Mouse (Mus musculus): Measurements from ENCODE around the gene Hspa12a. TPM values are rescaled to one million over a fixed set of nuclear protein-coding genes. Genes with fewer than 3 reads are reported as not detected.
"Not testable (repeated sequence)": the region's sequence is repeated elsewhere in the genome, so short reads cannot be mapped to it uniquely, and the experiment has no call there.

The Hspa12a gene
- total RNA-seq, 2 experiments from 2014 or later = 14.9 to 17.1 TPM

GRCm38 (mm10) chr19:58911386-58911785 lies 32.1 kb downstream of the Hspa12a start:
- DNase-seq = peak; percentile 65 to 72
- intact Hi-C loops (cut with DNase I) = loop anchor here (1.0 to 5.0 kb wide), 2 partner anchors 171 to 287 kb away; no protein-coding TSS in a partner anchor

- intact Hi-C loops (cut with DNase I) = loop anchor here (1.0 to 5.0 kb wide), 2 partner anchors 171 to 287 kb away; no protein-coding TSS in a partner anchor
- peak in 1 of 2 experiments; percentile 6 for DNase-seq
Measured at GRCm38 (mm10) chr19:58910941-58911368, 32.5 kb downstream of the Hspa12a start.

- intact Hi-C loops (cut with DNase I) = no loop called here
- DNase-seq = no peak
Measured at GRCm38 (mm10) chr19:58908018-58908417, 35.4 kb downstream of the Hspa12a start.

GRCm38 (mm10) chr19:58906685-58907084 lies 36.8 kb downstream of the Hspa12a start:
- DNase-seq = no peak
- intact Hi-C loops (cut with DNase I) = no loop called here

- intact Hi-C loops (cut with DNase I) = loop anchor here (1.0 to 2.0 kb wide), 2 partner anchors 98 to 141 kb away; no protein-coding TSS in a partner anchor
- DNase-seq = peak; percentile 91 to 95
Measured at GRCm38 (mm10) chr19:58903899-58904327, 39.5 kb downstream of the Hspa12a start.

- intact Hi-C loops (cut with DNase I) = no loop called here
- DNase-seq = no peak
Measured at GRCm38 (mm10) chr19:58903079-58903898, 40.2 kb downstream of the Hspa12a start.

GRCm38 (mm10) chr19:58900471-58900870 lies 43.0 kb downstream of the Hspa12a start:
- intact Hi-C loops (cut with DNase I); DNase-seq: not testable (repeated sequence)

GRCm38 (mm10) chr19:58896216-58896615 lies 47.2 kb downstream of the Hspa12a start:
- intact Hi-C loops (cut with DNase I) = no loop called here
- no peak for DNase-seq

- intact Hi-C loops (cut with DNase I) = no loop called here
- DNase-seq = no peak
Measured at GRCm38 (mm10) chr19:58889306-58890038, 54.0 kb downstream of the Hspa12a start.

GRCm38 (mm10) chr19:58886467-58886866 lies 57.0 kb downstream of the Hspa12a start:
- intact Hi-C loops (cut with DNase I) = no loop called here
- DNase-seq = no peak

GRCm38 (mm10) chr19:58883451-58883850 lies 60.0 kb downstream of the Hspa12a start:
- intact Hi-C loops (cut with DNase I) = no loop called here
- DNase-seq = no peak

- intact Hi-C loops (cut with DNase I) = no loop called here
- peak in 1 of 2 experiments; percentile 9 for DNase-seq
Measured at GRCm38 (mm10) chr19:58882336-58882735, 61.1 kb downstream of the Hspa12a start.

- intact Hi-C loops (cut with DNase I) = no loop called here
- no peak for DNase-seq
Measured at GRCm38 (mm10) chr19:58879330-58879957, 64.0 kb downstream of the Hspa12a start.

- intact Hi-C loops (cut with DNase I) = no loop called here
- no peak for DNase-seq
Measured at GRCm38 (mm10) chr19:58878560-58878959, 64.9 kb downstream of the Hspa12a start.

- no peak for DNase-seq
- intact Hi-C loops (cut with DNase I) = no loop called here
Measured at GRCm38 (mm10) chr19:58873536-58873935, 69.9 kb downstream of the Hspa12a start.

GRCm38 (mm10) chr19:58872381-58873259 lies 70.8 kb downstream of the Hspa12a start:
- DNase-seq = no peak
- intact Hi-C loops (cut with DNase I) = no loop called here

GRCm38 (mm10) chr19:58871878-58872277 lies 71.6 kb downstream of the Hspa12a start:
- intact Hi-C loops (cut with DNase I) = no loop called here
- DNase-seq = no peak

- DNase-seq = no peak
- intact Hi-C loops (cut with DNase I) = no loop called here
Measured at GRCm38 (mm10) chr19:58866651-58867050, 76.8 kb downstream of the Hspa12a start.

GRCm38 (mm10) chr19:58865224-58865623 lies 78.2 kb downstream of the Hspa12a start:
- DNase-seq = no peak
- intact Hi-C loops (cut with DNase I) = no loop called here
